In the genomic region with DNA sequence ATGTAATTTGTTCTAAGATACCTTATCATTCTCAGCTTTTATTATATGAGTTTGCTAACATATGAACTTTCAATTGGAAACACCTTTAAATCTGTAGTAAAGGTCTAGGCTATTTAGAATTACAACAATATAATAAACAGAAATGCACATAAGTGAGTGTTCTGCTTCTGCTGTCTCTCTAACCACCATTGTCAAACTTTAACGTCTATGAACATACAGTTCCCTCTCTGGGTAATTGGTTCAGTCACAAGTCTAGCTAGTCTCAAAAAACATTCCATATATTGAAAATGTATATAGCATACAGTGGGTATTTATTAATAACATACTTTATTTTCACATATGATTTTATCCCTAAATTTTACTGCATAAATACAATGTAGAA, we compare ENCODE assay signal across 29 mouse cellular contexts.
"Had no signal": no experiment of that assay in that cellular context is flagged by ENCODE, and none has a peak within 500 bp of the region (broad histone marks: within the 10 kb centered on the region; RNA-seq: fewer than 3 reads in every experiment).

No protein-coding gene starts in this region.

- H3K4me3 ChIP-seq: left cerebral cortex, adult 2 months; limb, embryonic 10.5 days; limb, embryonic 12.5 days; limb, embryonic 13.5 days; limb, embryonic 15.5 days; liver, embryonic 12.5 days; liver, embryonic 13.5 days; liver, embryonic 15.5 days; megakaryocyte, embryonic 14.5 days; midbrain, embryonic 10.5 days; midbrain, embryonic 12.5 days; midbrain, embryonic 13.5 days; midbrain, embryonic 15.5 days; myocyte; neural tube, embryonic 12.5 days had no signal

- H3K9ac ChIP-seq: limb, embryonic 12.5 days; limb, embryonic 13.5 days; limb, embryonic 15.5 days; liver, embryonic 12.5 days; liver, embryonic 13.5 days; liver, embryonic 14.5 days; liver, embryonic 15.5 days; liver, postnatal 0 days; midbrain, embryonic 12.5 days; midbrain, embryonic 13.5 days; midbrain, embryonic 15.5 days; neural tube, embryonic 12.5 days had no signal

- H3K36me3 ChIP-seq: limb, embryonic 10.5 days; limb, embryonic 12.5 days; limb, embryonic 13.5 days; limb, embryonic 15.5 days; liver, embryonic 12.5 days; liver, embryonic 13.5 days; liver, embryonic 15.5 days; midbrain, embryonic 10.5 days; midbrain, embryonic 12.5 days; midbrain, embryonic 13.5 days; midbrain, embryonic 15.5 days; neural tube, embryonic 12.5 days had no signal

- H3K4me2 ChIP-seq: limb, embryonic 12.5 days; limb, embryonic 13.5 days; limb, embryonic 15.5 days; liver, embryonic 11.5 days; liver, embryonic 12.5 days; liver, embryonic 13.5 days; liver, embryonic 15.5 days; midbrain, embryonic 11.5 days; midbrain, embryonic 12.5 days; midbrain, embryonic 13.5 days; midbrain, embryonic 15.5 days; neural tube, embryonic 12.5 days had no signal

- H3K4me1 ChIP-seq: limb, embryonic 10.5 days; limb, embryonic 12.5 days; limb, embryonic 13.5 days; limb, embryonic 15.5 days; liver, embryonic 12.5 days; liver, embryonic 13.5 days; liver, embryonic 15.5 days; midbrain, embryonic 10.5 days; midbrain, embryonic 12.5 days; midbrain, embryonic 13.5 days; midbrain, embryonic 15.5 days; neural tube, embryonic 12.5 days had no signal

- ATAC-seq: liver, embryonic 12.5 days; liver, postnatal 0 days; lung, postnatal 0 days; midbrain, embryonic 13.5 days; midbrain, embryonic 15.5 days; midbrain, embryonic 16.5 days had no signal

- H3K27ac ChIP-seq: left cerebral cortex, adult 2 months; limb, embryonic 10.5 days; limb, embryonic 12.5 days; limb, embryonic 13.5 days; limb, embryonic 15.5 days; liver, embryonic 12.5 days; liver, embryonic 13.5 days; liver, embryonic 14.5 days; liver, embryonic 15.5 days; macrophage; midbrain, embryonic 10.5 days; midbrain, embryonic 12.5 days; midbrain, embryonic 13.5 days; midbrain, embryonic 15.5 days; neural tube, embryonic 12.5 days had no signal

- H3K9me3 ChIP-seq: limb, embryonic 10.5 days; limb, embryonic 12.5 days; limb, embryonic 13.5 days; limb, embryonic 15.5 days; liver, embryonic 12.5 days; liver, embryonic 13.5 days; liver, embryonic 15.5 days; midbrain, embryonic 10.5 days; midbrain, embryonic 12.5 days; midbrain, embryonic 13.5 days; midbrain, embryonic 15.5 days; neural tube, embryonic 12.5 days had no signal

- H3K27me3 ChIP-seq: limb, embryonic 12.5 days; limb, embryonic 13.5 days; limb, embryonic 15.5 days; liver, embryonic 12.5 days; liver, embryonic 13.5 days; liver, embryonic 15.5 days; megakaryocyte, embryonic 14.5 days; midbrain, embryonic 12.5 days; midbrain, embryonic 13.5 days; midbrain, embryonic 15.5 days; neural tube, embryonic 12.5 days had no signal

- DNase-seq: layer of hippocampus, postnatal 36 days; left cerebral cortex, postnatal 4 days; liver; liver, embryonic 13.5 days; liver, postnatal 0 days; lung, adult 18-20 months; lung, postnatal 10 days; lung, postnatal 4 days; midbrain, embryonic 14.5 days had no signal
